20 mouse cellular contexts compared by ENCODE assay signal in genomic region chr3:56456317-56456716, GRCm38 (mm10).
DNase-seq lines count a peak whose midpoint lies in the region; ATAC-seq lines count a peak whose summit lies in the region.
"Had no signal": no experiment of that assay in that cellular context is flagged by ENCODE, and none has a peak within 500 bp of the region (broad histone marks: within the 10 kb centered on the region; RNA-seq: fewer than 3 reads in every experiment).

No protein-coding gene starts in this region.

- no peak overlapping the region for H3K9ac ChIP-seq in neural tube, embryonic 12.5 days
- no peak overlapping the region for H3K9ac ChIP-seq in hindbrain, embryonic 12.5 days
- H3K9ac ChIP-seq in midbrain, embryonic 14.5 days (replicated peaks; ENCODE audit: low read length): no peak overlapping the region
- H3K9ac ChIP-seq: heart, embryonic 13.5 days; intestine, embryonic 15.5 days; kidney, embryonic 15.5 days; limb, embryonic 13.5 days; liver, embryonic 15.5 days had no signal

- H3K4me2 ChIP-seq in neural tube, embryonic 12.5 days (replicated peaks): no peak overlapping the region
- H3K4me2 ChIP-seq in hindbrain, embryonic 12.5 days (replicated peaks): no peak overlapping the region
- H3K4me2 ChIP-seq in midbrain, embryonic 14.5 days (ENCODE audit: low read length): no peak overlapping the region
- H3K4me2 ChIP-seq: heart, embryonic 13.5 days; intestine, embryonic 15.5 days; kidney, embryonic 15.5 days; limb, embryonic 13.5 days; liver, embryonic 15.5 days had no signal

- no peaks in the 10 kb centered on the region for H3K27me3 ChIP-seq in neural tube, embryonic 12.5 days (replicated peaks)
- no peaks in the 10 kb centered on the region for H3K27me3 ChIP-seq in hindbrain, embryonic 12.5 days
- no peaks in the 10 kb centered on the region for H3K27me3 ChIP-seq in midbrain, embryonic 14.5 days (ENCODE audit: control insufficient read depth, insufficient read depth, low read length)
- H3K27me3 ChIP-seq: heart, embryonic 13.5 days; intestine, embryonic 15.5 days; kidney, embryonic 15.5 days; limb, embryonic 13.5 days; liver, embryonic 15.5 days had no signal

- H3K27ac ChIP-seq in neural tube, embryonic 12.5 days: no peak overlapping the region
- no peak overlapping the region for H3K27ac ChIP-seq in hindbrain, embryonic 12.5 days
- H3K27ac ChIP-seq in midbrain, embryonic 14.5 days (replicated peaks; ENCODE audit: low read depth, low read length): no peak overlapping the region
- H3K27ac ChIP-seq: heart, embryonic 13.5 days; intestine, embryonic 15.5 days; kidney, embryonic 15.5 days; layer of hippocampus, adult 2 months; limb, embryonic 13.5 days; liver, embryonic 15.5 days had no signal

- peaks cover 4% of the 10 kb centered on the region; the same call in 1 of the 2 replicates for H3K4me1 ChIP-seq in neural tube, embryonic 12.5 days
- H3K4me1 ChIP-seq in hindbrain, embryonic 12.5 days: peaks cover 9% of the 10 kb centered on the region; the same call in 1 of the 2 replicates
- 0 out of 2 replicates have a peak, but pooled peaks cover 13% of the 10 kb centered on the region for H3K4me1 ChIP-seq in midbrain, embryonic 14.5 days (ENCODE audit: control insufficient read depth, insufficient read depth, low read length)
- H3K4me1 ChIP-seq: intestine, embryonic 15.5 days; kidney, embryonic 15.5 days; limb, embryonic 13.5 days; liver, embryonic 15.5 days had no signal

- H3K36me3 ChIP-seq in neural tube, embryonic 12.5 days: no peaks in the 10 kb centered on the region
- H3K36me3 ChIP-seq in hindbrain, embryonic 12.5 days: no peaks in the 10 kb centered on the region
- no peaks in the 10 kb centered on the region for H3K36me3 ChIP-seq in midbrain, embryonic 14.5 days (ENCODE audit: control insufficient read depth, insufficient read depth, low read length)
- H3K36me3 ChIP-seq: heart, embryonic 13.5 days; intestine, embryonic 15.5 days; kidney, embryonic 15.5 days; limb, embryonic 13.5 days; liver, embryonic 15.5 days had no signal

- WGBS in neural tube, embryonic 12.5 days: 47% methylated on average over 6 of the region's 6 CpGs
- WGBS in hindbrain, embryonic 12.5 days: 55% methylated on average over 6 of the region's 6 CpGs
- WGBS in midbrain, embryonic 14.5 days: 12% methylated on average over 6 of the region's 6 CpGs

- H3K4me3 ChIP-seq in neural tube, embryonic 12.5 days: no peak overlapping the region
- H3K4me3 ChIP-seq in hindbrain, embryonic 12.5 days: no peak overlapping the region
- H3K4me3 ChIP-seq in midbrain, embryonic 14.5 days (replicated peaks; ENCODE audit: low read depth, low read length): no peak overlapping the region
- H3K4me3 ChIP-seq: heart, embryonic 13.5 days; intestine, embryonic 15.5 days; kidney, embryonic 15.5 days; layer of hippocampus, adult 2 months; limb, embryonic 13.5 days; liver, embryonic 15.5 days; myocyte had no signal

- peak; percentile 61; the same call in 1 of the 2 replicates for ATAC-seq in neural tube, embryonic 12.5 days (ENCODE audit: low FRiP score, low read depth)
- peak; percentile 60; the same call in 1 of the 2 replicates for ATAC-seq in hindbrain, embryonic 12.5 days (ENCODE audit: low FRiP score)
- peak; percentile 62; the same call in 1 of the 2 replicates for ATAC-seq in midbrain, embryonic 14.5 days (ENCODE audit: low FRiP score, low TSS enrichment)
- ATAC-seq: intestine, embryonic 15.5 days had no signal

- no peaks in the 10 kb centered on the region for H3K9me3 ChIP-seq in neural tube, embryonic 12.5 days
- H3K9me3 ChIP-seq in hindbrain, embryonic 12.5 days (replicated peaks): no peaks in the 10 kb centered on the region
- H3K9me3 ChIP-seq in midbrain, embryonic 14.5 days (ENCODE audit: control insufficient read depth, low read length): no peaks in the 10 kb centered on the region
- H3K9me3 ChIP-seq: heart, embryonic 13.5 days; intestine, embryonic 15.5 days; kidney, embryonic 15.5 days; limb, embryonic 13.5 days; liver, embryonic 15.5 days had no signal

- intact Hi-C loops in left cerebral cortex, postnatal 14 days (cut with DNase I): no loop called here

- no peak for DNase-seq in neural tube, embryonic 10.5 days (ENCODE audit: extremely low spot score, low spot score)
- DNase-seq in midbrain, embryonic 14.5 days: peak; percentile 69
- no peak for DNase-seq in natural killer cell, adult 2 months (ENCODE audit: low spot score in 2 of 2)
- no peak for DNase-seq in left cerebral cortex, postnatal 14 days (ENCODE audit: low spot score in 2 of 2)
- no peak for DNase-seq in frontal cortex, postnatal 36 days (ENCODE audit: low spot score in 2 of 2)
- DNase-seq: adrenal gland, postnatal 25 days; cerebellum, adult 2 months; heart, adult 11 months; heart, postnatal 36 days; lung, postnatal 10 days; thymus, adult 2 months had no signal
